17 mouse cellular contexts compared by ENCODE assay signal in genomic region chr15:32223028-32223427, GRCm38 (mm10). TPM values are rescaled to one million over a fixed set of nuclear protein-coding genes. Genes with fewer than 3 reads are reported as not detected.
DNase-seq lines count a peak whose midpoint lies in the region.
"Had no signal": no experiment of that assay in that cellular context is flagged by ENCODE, and none has a peak within 500 bp of the region (broad histone marks: within the 10 kb centered on the region; RNA-seq: fewer than 3 reads in every experiment).

No protein-coding gene starts in this region.

- peak; percentile 67 for DNase-seq in kidney, adult 18-20 months
- DNase-seq in kidney, adult 9 months: peak; percentile 84
- DNase-seq in kidney, postnatal 10 days: peak; percentile 61
- DNase-seq in kidney, postnatal 4 days: peak; percentile 13 to 51
- DNase-seq in heart, adult 8-10 months (ENCODE audit: low spot score): no peak
- no peak for DNase-seq in lung, postnatal 36 days
- no peak for DNase-seq in T-cell, adult 2 months (ENCODE audit: low spot score)
- DNase-seq: adrenal gland, adult 2 months; adrenal gland, postnatal 25 days; cerebellum, adult 18-20 months; cerebellum, postnatal 10 days; forebrain, postnatal 0 days; gastrocnemius, postnatal 14 days; heart, adult 2 months had no signal

RNA-seq across cellular contexts. Expression of gene Sema5a, which starts 21.6 kb away (rescaled TPM):
- total RNA-seq in heart, adult 8-10 months (2022): 1 to 10 TPM; 4.2 to 8.8 (median 5.5) TPM

RNA-seq across cellular contexts. Expression of gene Tas2r119, which starts 45.9 kb away (rescaled TPM):
- total RNA-seq in heart, adult 8-10 months (2022): not detected
- total RNA-seq: adrenal gland, adult 2 months; adrenal gland, postnatal 25 days; CH12.LX; forebrain, postnatal 0 days; gastrocnemius, adult 18-20 months; gastrocnemius, postnatal 14 days; heart, adult 2 months; heart, postnatal 25 days had no signal

Comparison
In these comparisons a context has a peak if more than half of its experiments do, and no peak if none do; other contexts are left out.
1. DNase-seq: peak in kidney, adult 18-20 months (single experiment), kidney, adult 9 months (single experiment), kidney, postnatal 10 days (single experiment) and kidney, postnatal 4 days (2 of 2); none in heart, adult 8-10 months (single experiment), lung, postnatal 36 days (single experiment) and T-cell, adult 2 months (single experiment).